Mouse (Mus musculus) urinary bladder, postnatal 14 days (tissue): ENCODE results near the gene Tspan17.

Experiments used
- DNase-seq: peaks from one replicate; pipeline ENCODE4 v3.0.0; 2021; ENCODE audit warnings: low spot score

The Tspan17 gene

DNA sequence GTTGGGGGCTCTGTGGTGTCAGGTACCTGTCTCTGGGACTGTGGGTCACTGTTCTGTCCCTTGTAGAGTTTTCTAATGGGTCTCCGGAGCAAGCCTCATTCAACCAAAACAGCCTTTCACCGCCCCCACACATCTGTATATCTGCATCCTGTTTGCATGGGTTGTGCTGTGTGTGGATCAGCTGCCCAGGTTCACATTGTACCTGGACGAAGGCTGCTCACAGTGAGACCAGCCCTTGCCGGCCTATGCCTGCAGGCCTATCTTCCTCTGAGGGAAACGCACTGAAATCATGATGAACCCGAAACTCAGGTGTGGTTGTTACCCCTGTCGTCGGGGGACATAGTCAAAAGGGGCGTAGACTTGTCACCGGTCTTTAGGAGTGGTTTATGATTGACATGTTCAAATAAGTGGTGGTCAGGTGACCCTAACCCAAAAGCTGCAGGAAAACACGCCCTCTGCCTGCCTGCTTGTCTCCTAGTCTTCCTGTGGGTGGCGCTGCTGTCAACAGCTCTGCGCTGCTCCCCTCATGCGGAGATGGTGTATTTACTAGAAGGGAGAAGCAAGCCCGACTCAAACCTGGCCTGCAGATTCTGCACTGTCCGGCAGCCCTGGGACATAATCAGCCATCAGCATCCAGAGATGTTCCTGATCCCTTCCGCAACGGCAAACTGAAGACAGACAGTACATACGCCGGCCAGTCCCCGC, 16.1 kb downstream of the Tspan17 start:
- no peak for DNase-seq

DNA sequence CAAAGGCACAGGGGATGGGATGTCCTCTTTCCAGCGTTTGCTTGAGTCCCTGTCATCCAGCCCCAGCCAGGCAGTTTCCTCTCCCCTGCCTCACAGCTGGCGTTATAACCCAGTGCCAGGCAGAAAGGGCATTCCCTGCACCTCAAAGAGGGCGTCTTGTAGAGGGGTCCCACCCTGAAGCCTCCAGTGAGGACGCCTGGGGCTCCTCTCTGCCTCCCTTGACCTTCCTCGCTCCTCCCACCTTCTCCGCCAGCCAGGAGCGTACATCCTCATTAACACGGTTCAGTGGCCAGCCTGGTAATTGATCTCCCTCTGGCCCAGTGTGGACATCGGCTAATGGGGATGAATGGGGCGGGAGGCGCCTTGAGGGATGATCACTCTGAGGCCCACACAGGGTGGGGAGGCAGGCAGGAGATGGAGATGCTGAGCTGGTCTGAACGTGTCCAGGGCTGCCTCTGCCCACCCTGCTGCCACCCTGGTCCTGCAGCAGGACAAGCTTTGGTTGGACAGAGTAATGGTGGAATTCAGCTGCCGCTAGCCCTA, 17.3 kb downstream of the Tspan17 start:
- DNase-seq, result no peak

DNA sequence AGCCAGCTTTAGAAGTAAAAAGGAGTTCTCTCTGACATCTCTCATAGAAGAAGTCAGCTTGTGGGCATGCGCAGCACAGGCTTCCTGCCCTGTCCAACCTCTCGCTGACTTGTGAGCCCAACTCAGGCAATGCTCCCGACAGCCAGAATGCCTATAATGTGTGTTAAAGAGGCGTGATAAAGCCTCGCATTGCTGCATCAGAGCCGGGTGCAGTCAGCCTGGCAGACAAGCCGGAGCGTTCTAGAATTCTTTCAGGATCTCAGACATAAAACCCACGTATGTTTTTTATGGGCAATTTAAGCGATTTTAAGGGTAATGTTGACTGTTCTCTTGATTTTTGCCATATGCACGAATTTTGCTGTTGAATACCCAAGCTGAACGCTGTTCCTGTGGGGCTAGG, 18.9 kb downstream of the Tspan17 start:
- no peak for DNase-seq

DNA sequence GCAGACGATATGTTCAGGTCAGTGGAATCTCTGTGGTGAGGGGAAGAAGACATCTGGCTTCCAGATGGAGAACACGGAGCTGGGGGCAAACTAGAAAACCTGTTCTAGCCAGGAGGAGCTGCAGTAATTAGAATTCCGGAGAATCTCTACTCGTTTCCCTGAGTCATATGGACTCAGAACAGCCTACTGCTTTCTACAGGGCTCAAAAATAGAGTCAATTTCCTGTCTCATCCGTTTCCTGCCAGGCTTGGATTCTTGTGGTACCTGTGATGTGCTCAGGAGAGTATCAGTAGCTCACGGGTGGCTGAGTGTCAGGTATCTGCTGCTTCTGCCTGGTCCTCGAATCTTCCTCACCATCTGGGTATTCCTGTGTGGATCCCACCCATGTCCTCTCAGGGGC, 22.3 kb downstream of the Tspan17 start:
- DNase-seq, result no peak

DNA sequence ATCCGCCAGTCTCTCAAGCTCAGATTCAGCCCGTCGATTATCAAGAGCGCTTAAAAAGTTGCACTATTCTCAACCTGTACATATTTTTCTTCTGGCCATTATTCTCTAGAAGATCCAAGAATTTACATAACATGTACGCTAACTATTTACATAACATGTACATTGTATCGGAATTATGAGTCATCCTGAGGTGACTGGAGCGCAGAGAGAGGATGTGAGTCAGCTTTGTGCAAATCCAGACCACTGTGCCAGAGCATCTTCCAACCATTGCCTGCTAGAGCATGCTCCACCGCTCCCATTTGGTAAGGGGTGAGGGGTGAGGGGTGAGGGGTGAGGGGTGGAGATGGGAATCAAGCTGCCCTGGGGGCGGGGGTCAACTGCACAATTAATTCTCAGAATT, 24.2 kb downstream of the Tspan17 start:
- DNase-seq, result no peak

DNA sequence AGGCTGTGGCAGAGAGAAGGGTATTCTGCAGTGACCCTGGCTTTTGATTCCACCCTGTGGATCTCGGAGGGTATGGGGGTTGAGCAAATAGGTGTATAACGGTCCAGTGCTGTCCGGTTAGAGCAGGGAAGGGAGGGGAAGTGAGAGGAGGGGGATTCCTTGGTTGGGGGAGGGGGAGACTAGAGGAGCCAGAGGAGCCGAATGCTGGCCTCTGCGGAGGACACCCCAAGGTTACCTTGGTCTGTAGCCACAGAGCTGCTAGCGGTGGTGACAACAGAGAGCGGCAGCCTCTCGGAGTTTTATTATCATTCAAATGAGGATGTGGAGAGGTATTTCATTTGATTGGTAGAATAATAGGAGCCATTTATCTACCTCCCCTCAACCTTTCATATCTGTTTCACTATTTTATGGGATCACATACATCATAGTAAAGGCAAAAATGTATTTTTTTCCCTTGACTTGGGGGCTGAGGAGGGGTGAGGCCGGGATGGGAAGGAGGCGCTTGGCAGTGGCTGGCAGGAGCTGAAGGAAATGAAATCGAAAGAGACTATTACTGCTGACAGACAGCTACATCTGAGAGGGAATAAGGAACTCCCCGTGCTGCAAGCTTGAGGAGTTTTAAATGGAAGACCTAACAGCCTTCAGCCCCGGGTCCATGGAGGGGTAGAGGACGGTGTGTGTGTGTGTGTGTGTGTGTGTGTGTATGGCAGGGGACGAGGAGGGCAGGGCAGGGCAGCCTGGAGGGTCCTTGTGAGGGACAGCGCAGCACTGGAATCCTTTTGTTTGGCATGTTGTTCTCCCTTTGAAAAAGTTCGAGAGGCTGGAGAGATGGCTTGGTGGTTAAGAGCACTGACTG, 29.4 kb downstream of the Tspan17 start:
- no peak for DNase-seq

DNA sequence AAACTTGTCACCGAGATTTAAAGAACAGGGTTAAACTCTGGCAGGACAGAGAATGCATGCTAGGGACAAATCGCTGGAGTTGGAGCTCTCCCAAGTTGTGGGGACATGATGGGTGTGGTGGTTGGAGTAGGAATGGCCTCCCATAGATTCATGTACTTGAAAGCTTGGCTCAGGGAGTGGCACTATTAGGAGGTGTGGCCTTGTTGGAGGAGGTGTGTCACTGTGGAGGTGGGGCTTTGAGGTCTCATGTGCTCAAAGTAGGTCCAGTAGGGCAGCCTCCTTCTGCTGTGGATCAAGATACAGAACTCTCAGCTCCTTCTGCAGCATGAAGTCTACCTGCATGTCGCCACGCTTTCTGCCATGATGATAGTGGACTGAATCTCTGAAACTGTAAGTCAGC, 31.9 kb downstream of the Tspan17 start:
- DNase-seq, result no peak

DNA sequence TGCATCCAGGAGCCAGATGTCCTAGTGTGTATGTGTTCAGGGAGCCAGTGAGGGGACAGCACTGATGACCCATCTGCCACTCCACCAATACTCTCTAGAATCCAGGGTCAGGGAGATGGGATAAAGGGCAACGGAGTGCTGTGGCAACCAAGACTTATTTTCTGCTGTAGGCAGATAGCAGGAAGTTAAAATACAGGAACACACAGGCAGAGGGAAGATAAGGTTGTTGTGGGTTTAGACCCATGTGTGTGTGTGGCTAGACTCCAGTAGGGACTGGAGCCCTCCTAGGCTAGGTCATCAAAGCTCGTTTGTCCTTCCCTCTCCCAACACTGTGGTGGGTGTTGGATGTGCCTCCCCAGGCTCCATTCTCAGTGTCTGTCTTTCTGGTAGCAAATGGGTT, 32.8 kb downstream of the Tspan17 start:
- DNase-seq, result no peak

DNA sequence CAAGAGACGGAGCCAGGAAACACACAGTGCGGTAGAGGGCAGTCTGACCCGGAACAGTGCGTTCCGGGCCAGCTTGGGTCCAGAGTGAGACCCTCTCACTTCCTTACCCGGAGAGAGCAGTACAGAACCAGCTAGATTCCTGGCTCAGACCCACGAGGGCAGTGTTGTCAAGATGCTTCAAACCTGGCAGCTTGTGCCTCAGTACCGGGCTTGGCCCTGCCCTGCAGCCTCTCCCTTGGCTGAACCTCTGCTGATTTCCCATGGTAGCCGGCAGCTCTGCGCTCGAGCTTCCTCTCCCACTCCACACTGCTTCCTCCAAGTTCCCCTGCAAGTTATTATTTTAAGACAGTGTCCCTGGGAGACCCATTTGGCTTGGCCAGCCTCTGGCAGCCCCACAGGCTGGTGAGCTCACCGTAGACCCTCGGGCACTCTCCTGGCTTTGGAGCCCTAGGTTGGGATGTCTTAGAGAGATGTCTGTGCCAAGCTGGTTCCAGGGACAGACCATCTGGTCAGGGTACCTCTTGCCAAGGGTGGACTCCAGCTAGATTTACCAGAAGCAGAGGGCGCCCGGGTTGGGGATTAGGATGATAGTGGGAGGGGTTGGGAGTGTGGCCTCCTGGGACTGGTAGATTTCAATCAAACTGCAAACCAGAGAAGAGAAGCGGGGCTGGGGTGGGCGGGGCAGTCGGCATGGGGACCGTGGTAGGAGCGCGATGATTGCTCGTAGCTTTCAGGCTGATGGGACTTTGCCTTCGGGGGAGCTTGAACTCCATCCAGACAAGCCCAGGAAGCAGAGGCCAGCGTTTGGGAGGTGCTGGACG, 35.1 kb downstream of the Tspan17 start:
- peak; percentile 9 for DNase-seq

DNA sequence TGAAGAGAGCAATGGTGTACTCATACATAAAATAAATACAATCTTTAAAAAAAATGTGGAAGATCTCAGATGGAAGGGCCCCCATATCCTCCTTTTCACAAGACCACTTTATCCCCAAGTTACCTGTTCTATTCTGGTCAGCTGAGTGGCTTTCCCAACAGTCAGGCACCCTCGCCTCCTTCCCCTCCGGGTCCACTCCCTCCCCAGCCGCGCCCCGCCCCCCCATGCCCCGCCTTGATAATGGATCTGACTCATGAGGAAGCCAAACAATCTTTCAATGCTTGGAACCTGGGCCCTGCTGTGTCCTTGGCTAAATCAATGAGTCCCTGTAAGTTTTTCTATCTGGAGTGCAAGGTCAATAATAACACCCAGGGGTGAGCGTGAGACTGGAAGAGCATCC, 38.8 kb downstream of the Tspan17 start:
- no peak for DNase-seq

DNA sequence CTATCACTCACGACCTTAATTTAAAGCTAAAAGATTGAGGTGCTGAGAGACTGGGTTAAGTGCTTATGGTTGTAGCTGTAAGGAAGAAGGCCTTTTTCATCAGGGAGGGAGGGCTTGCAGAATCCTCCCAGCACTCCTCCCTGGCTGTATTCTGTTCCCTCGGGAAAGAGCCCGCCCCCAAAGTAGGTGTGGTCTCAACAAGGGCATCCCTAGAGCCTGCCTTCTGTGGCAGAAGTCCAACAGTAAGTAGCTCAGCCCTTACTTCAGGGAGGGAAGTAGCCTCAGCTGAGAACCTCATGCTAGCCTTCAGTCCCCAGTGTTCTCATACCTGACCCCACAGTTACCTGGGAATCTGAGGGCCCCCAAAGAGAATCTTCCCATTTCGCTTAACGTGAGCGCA, 39.3 kb downstream of the Tspan17 start:
- no peak for DNase-seq

DNA sequence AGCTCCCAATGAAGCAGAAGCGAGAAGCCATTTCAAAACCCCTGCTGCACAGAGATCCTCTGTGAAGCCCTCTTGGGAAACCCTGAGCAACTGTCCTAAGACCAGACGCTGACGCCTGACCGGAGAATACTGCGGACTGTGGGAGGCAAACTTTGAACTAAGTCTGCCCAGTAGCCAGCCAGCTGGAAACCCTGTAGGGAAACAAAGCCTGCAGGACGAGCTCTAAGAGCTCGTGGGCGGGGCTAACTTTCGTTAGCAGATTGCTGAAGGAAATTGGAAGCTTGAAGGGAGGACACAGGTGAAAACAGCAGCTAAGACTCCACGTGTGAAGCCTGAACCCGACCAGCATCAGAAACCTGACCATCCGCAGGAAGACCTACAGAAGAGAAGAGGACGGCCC, 40.3 kb downstream of the Tspan17 start:
- peak; percentile 7 for DNase-seq

DNA sequence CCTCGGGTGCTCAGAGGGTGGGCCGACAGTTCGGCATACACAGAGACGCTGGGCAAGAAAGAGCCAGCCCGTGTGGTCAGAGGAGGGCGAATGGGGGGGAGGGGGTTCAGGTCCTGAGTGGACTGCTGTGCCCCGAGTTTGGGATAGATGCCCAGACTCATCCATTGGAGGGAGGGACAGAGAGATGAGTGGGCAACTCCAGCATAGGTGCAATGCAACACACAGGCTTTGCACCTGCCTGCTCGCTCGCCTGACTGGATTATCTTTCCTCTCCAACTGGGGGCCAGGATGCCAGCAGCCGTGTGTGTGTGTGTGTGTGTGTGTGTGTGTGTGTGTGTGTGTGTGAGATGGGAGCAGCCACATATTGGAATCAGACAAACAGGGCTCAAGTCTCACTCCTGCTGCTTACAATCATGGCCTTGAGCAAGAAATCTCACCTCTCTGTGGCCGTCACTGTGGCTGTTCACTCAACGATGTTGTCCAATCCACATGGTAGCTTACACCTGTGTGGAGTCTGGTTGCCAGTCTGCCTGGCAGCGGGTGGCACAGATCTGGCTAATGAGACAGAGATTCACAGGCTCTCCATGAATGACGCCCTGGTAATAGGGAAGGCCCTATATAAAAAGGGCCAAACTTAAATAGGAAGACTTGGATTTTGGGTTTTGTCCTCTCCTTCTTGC, 47.3 kb downstream of the Tspan17 start:
- no peak for DNase-seq

DNA sequence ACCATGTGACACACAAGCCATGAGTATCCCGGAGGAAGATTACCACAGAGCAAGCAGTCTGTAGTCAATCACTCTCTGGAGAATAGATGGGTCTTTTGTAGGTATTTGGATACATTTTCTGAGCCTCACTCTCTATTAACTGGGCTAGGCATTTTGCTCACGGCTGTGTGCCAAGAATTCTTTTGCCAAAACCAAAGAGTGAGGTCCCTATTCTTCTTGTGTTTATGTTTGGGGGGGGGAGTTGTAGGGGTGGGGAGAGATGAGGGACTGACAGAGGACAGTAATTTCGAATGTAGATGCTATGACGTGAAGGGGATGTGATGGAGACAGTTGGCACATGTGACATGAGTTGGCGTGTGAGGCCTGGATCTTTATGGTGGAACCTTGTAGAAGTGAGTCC, 47.9 kb downstream of the Tspan17 start:
- no peak for DNase-seq

DNA sequence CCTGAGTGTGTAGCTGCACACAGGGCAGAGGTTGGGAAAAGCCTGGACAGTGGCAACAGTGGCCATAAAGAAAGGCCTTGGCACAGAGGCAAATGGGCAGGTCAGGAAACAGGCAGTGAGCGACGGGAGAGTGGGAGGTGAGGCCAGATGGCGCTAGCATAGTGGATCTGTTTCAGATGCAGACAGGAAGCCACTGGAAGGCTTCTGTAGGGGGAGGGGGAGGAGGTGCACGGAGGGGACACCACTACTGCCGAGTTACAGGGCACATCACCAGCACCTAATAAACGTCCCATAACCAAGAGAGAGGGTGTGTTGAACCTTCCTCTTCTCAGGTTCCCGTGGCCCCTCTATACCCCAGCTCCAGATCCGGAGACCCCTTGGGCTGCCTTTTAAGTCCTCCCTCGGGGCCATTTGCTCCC, 48.3 kb downstream of the Tspan17 start:
- no peak for DNase-seq

DNA sequence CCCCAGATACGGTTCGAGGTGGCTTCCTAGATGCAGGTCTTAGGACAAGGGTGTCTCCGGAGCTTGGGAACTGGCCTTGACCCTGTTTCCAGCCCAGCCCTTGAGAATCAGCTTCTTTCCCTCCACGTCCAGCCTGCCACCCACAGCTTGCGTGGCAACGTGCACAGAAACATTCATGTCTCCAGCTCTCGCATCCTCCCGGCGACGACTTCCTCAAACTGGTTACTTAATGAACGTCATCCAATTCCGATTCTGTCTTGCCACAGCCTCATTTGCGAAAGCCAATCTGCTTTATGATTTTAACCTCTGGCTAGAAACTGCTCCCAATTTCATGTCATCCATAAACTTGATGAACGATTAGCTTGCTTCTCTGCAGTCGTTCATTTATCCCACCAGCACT, 49.4 kb downstream of the Tspan17 start:
- DNase-seq, result no peak

DNA sequence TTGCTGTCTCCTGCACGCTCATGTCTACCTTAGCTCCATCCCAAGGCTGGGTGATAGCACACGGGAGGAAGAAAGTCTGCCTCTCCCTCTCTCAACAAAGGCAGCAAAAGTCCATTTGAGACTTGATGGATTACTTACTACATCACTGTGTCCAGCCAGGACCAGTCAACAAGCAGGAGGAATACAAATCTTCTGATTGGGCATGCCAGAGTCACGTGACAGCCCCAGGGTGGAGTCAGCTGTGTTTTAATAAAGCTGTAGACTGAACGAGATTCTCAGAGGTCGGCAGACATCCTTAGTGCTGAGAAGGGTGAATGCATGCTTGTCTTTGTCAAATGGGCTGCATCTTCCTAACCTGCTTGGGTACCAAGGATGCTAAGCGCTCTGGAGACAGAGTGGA, 50.0 kb downstream of the Tspan17 start:
- no peak for DNase-seq

DNA sequence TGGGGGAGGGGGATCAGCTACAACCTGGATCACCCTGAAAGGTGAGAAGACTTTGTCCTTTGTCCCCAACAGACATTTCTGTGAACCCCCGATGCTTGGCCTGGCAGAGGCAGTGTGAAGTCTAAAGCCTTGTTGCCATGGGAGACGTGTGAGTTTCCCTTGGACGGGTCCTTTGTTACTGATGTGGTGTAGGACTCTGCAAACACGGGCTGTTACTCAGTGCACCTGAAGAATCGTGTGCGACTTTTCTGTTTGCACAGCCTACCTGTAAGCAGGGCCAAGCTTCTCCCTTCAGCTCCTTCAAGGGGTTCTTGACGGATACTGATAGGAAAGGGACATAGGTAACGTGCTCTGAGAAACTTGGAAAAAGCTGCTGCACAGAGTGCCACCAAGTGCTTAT, 55.4 kb downstream of the Tspan17 start:
- no peak for DNase-seq
